Mouse (Mus musculus) lung, adult 2 months (tissue): ENCODE results near the gene Umodl1.

Experiments
- CTCF ChIP-seq: fragments of 200-500 bp; IDR thresholded peaks from 2 replicates; pipeline ENCODE4 v1.5.1; 2011; ENCODE audit warnings: mild to moderate bottlenecking, low read length, control low read depth; ENCODE audit not compliant: insufficient read depth
- POLR2A ChIP-seq: fragments of 200-500 bp; IDR thresholded peaks from 2 replicates; pipeline ENCODE4 v1.6.1; 2011; ENCODE audit warnings: low read depth, mild to moderate bottlenecking, control low read depth, low read length, borderline replicate concordance; ENCODE audit errors: extremely low read depth

DNA sequence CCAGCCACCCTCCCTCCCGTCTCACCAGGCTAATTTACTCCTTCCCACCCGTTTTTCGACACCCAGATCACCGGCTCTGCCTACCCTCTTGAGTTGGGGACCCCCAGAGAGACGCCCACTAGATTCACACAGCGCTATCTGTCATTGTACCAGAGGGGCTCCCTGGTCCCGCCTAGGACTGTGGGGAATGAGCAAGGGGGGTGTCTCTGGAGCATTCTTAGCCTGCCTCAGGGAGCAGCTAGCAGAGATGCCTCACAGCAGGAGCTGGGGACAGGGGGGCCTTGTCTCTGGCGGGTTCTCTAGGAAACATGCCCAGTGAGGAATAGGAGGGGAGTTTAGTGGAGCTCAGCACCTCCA lies 42.7 kb upstream of the Umodl1 start:
- TF ChIP-seq CTCF: no peak
- no peak for TF ChIP-seq POLR2A
